Mouse (Mus musculus): ENCODE measurements around the gene Sept9. TPM values are rescaled to one million over a fixed set of nuclear protein-coding genes. Genes with fewer than 3 reads are reported as not detected.

The Sept9 gene
- polyA plus RNA-seq, 1 experiment from 2014 or later = 44.1 TPM

- WGBS (ENCODE audit: insufficient replicate concordance) = 76% methylated on average over 8 of the region's 8 CpGs
- no peaks in the 10 kb centered on the region for H3K27me3 ChIP-seq
- no peak for ATAC-seq (ENCODE audit: low read depth)
These were observed 37.9 kb upstream of the Sept9 start for GRCm38 (mm10) chr11:117161574-117161973.

GRCm38 (mm10) chr11:117163098-117163497 lies 36.4 kb upstream of the Sept9 start:
- 72% methylated on average over 9 of the region's 9 CpGs for WGBS (ENCODE audit: insufficient replicate concordance)
- no peak for ATAC-seq (ENCODE audit: low read depth)
- no peaks in the 10 kb centered on the region for H3K9me3 ChIP-seq (replicated peaks)
- DNase-seq = no peak
- H3K4me1 ChIP-seq (replicated peaks) = no peaks in the 10 kb centered on the region
- H3K4me3 ChIP-seq (replicated peaks) = no peak overlapping the region
- H3K9ac ChIP-seq = no peak overlapping the region
- no peaks in the 10 kb centered on the region for H3K27me3 ChIP-seq
- H3K27ac ChIP-seq = no peak overlapping the region
- H3K36me3 ChIP-seq = peaks cover 15% of the 10 kb centered on the region
- no peak overlapping the region for H3K4me2 ChIP-seq

More at GRCm38 (mm10) chr11:117161574-117161973, 37.9 kb upstream of the Sept9 start:
- Histone ChIP-seq H3K4me1 (replicated peaks) (no peaks in the 10 kb centered on the region), H3K27ac (no peak overlapping the region), H3K9me3 (replicated peaks) (no peaks in the 10 kb centered on the region), H3K4me2 (no peak overlapping the region), H3K9ac (no peak overlapping the region), H3K36me3 (peaks cover 24% of the 10 kb centered on the region), H3K4me3 (replicated peaks) (no peak overlapping the region)
- no peak for DNase-seq

- Histone ChIP-seq H3K4me2 (no peak overlapping the region), H3K27me3 (no peaks in the 10 kb centered on the region), H3K4me1 (replicated peaks) (no peaks in the 10 kb centered on the region), H3K9me3 (replicated peaks) (no peaks in the 10 kb centered on the region), H3K27ac (no peak overlapping the region), H3K4me3 (replicated peaks) (no peak overlapping the region), H3K36me3 (peaks cover 8% of the 10 kb centered on the region), H3K9ac (no peak overlapping the region)
- ATAC-seq (ENCODE audit: low read depth) (no peak), DNase-seq (no peak)
- WGBS (ENCODE audit: insufficient replicate concordance) = 74% methylated on average over 6 of the region's 6 CpGs
These were observed 35.7 kb upstream of the Sept9 start for GRCm38 (mm10) chr11:117163771-117164170.

- ATAC-seq (ENCODE audit: low read depth) = no peak
- no peak overlapping the region for H3K27ac ChIP-seq
- H3K36me3 ChIP-seq = no peaks in the 10 kb centered on the region
- DNase-seq = no peak
- WGBS (ENCODE audit: insufficient replicate concordance) = 75% methylated on average over 20 of the region's 20 CpGs
- H3K9me3 ChIP-seq (replicated peaks) = no peaks in the 10 kb centered on the region
- no peaks in the 10 kb centered on the region for H3K4me1 ChIP-seq (replicated peaks)
- H3K27me3 ChIP-seq = no peaks in the 10 kb centered on the region
- H3K4me3 ChIP-seq (replicated peaks) = no peak overlapping the region
- no peak overlapping the region for H3K9ac ChIP-seq
- H3K4me2 ChIP-seq = no peak overlapping the region
These were observed 31.0 kb upstream of the Sept9 start for GRCm38 (mm10) chr11:117168278-117169087.

GRCm38 (mm10) chr11:117169088-117169635 lies 30.3 kb upstream of the Sept9 start:
- Histone ChIP-seq H3K36me3 (no peaks in the 10 kb centered on the region), H3K4me1 (replicated peaks) (no peaks in the 10 kb centered on the region), H3K9me3 (replicated peaks) (no peaks in the 10 kb centered on the region), H3K4me3 (replicated peaks) (no peak overlapping the region), H3K27me3 (no peaks in the 10 kb centered on the region), H3K27ac (no peak overlapping the region), H3K4me2 (no peak overlapping the region), H3K9ac (no peak overlapping the region)
- DNase-seq (no peak), ATAC-seq (ENCODE audit: low read depth) (no peak)
- 84% methylated on average over 11 of the region's 11 CpGs for WGBS (ENCODE audit: insufficient replicate concordance)

GRCm38 (mm10) chr11:117169801-117170565 lies 29.5 kb upstream of the Sept9 start:
- no peak for ATAC-seq (ENCODE audit: low read depth)

GRCm38 (mm10) chr11:117174098-117174892 lies 25.2 kb upstream of the Sept9 start:
- Histone ChIP-seq H3K4me3 (replicated peaks) (peak overlapping the region; percentile 7), H3K9ac (no peak overlapping the region), H3K27ac (no peak overlapping the region; the same call in 1 of the 2 replicates), H3K4me1 (replicated peaks) (peaks cover 4% of the 10 kb centered on the region), H3K9me3 (replicated peaks) (no peaks in the 10 kb centered on the region), H3K27me3 (no peaks in the 10 kb centered on the region), H3K36me3 (no peaks in the 10 kb centered on the region), H3K4me2 (peak overlapping the region; percentile 39)
- DNase-seq (no peak), ATAC-seq (ENCODE audit: low read depth) (no peak)
- WGBS (ENCODE audit: insufficient replicate concordance) = 49% methylated on average over 18 of the region's 18 CpGs

More at GRCm38 (mm10) chr11:117169801-117170565, 29.5 kb upstream of the Sept9 start:
- DNase-seq = no peak
- Histone ChIP-seq H3K27me3 (no peaks in the 10 kb centered on the region), H3K9me3 (replicated peaks) (no peaks in the 10 kb centered on the region), H3K4me1 (replicated peaks) (peaks cover under 1% of the 10 kb centered on the region; the same call in 1 of the 2 replicates), H3K36me3 (no peaks in the 10 kb centered on the region), H3K9ac (no peak overlapping the region), H3K4me2 (no peak overlapping the region), H3K4me3 (replicated peaks) (no peak overlapping the region), H3K27ac (no peak overlapping the region)
- 86% methylated on average over 19 of the region's 19 CpGs for WGBS (ENCODE audit: insufficient replicate concordance)

GRCm38 (mm10) chr11:117174924-117175323 lies 24.5 kb upstream of the Sept9 start:
- 30% methylated on average over 15 of the region's 15 CpGs for WGBS (ENCODE audit: insufficient replicate concordance)
- no peak overlapping the region; the same call in 1 of the 2 replicates for H3K27ac ChIP-seq
- H3K9me3 ChIP-seq (replicated peaks) = 0 out of 2 replicates have a peak, but pooled peaks cover 2% of the 10 kb centered on the region
- H3K36me3 ChIP-seq = no peaks in the 10 kb centered on the region
- no peaks in the 10 kb centered on the region for H3K27me3 ChIP-seq
- ATAC-seq (ENCODE audit: low read depth) (no peak), DNase-seq (no peak)
- no peak overlapping the region for H3K9ac ChIP-seq
- peak overlapping the region; percentile 7 for H3K4me3 ChIP-seq (replicated peaks)
- H3K4me1 ChIP-seq (replicated peaks) = peaks cover 4% of the 10 kb centered on the region
- H3K4me2 ChIP-seq = peak overlapping the region; percentile 39

GRCm38 (mm10) chr11:117175472-117175871 lies 24.0 kb upstream of the Sept9 start:
- whole genome bisulfite sequencing (ENCODE audit: insufficient replicate concordance) = 76% methylated on average over 12 of the region's 12 CpGs
- H3K36me3 ChIP-seq = no peaks in the 10 kb centered on the region
- no peak overlapping the region for H3K9ac ChIP-seq
- 0 out of 2 replicates have a peak, but pooled peaks cover 6% of the 10 kb centered on the region for H3K9me3 ChIP-seq (replicated peaks)
- ATAC-seq (ENCODE audit: low read depth) (no peak), DNase-seq (no peak)
- no peak overlapping the region for H3K27ac ChIP-seq
- H3K4me2 ChIP-seq = no peak overlapping the region
- H3K4me1 ChIP-seq (replicated peaks) = peaks cover 4% of the 10 kb centered on the region
- no peaks in the 10 kb centered on the region for H3K27me3 ChIP-seq
- H3K4me3 ChIP-seq (replicated peaks) = no peak overlapping the region

- Histone ChIP-seq H3K4me3 (replicated peaks) (no peak overlapping the region), H3K9ac (no peak overlapping the region), H3K36me3 (no peaks in the 10 kb centered on the region), H3K4me1 (replicated peaks) (peaks cover 4% of the 10 kb centered on the region), H3K27me3 (no peaks in the 10 kb centered on the region), H3K9me3 (replicated peaks) (0 out of 2 replicates have a peak, but pooled peaks cover 6% of the 10 kb centered on the region), H3K27ac (no peak overlapping the region), H3K4me2 (no peak overlapping the region)
- DNase-seq = peak; percentile 18
- 28% methylated on average over 5 of the region's 5 CpGs for WGBS (ENCODE audit: insufficient replicate concordance)
- ATAC-seq (ENCODE audit: low read depth) = no peak
These were observed 23.2 kb upstream of the Sept9 start for GRCm38 (mm10) chr11:117176304-117176703.
